Mouse (Mus musculus) liver, embryonic 12.5 days (tissue): ENCODE measurements around the gene Qtrt1. TPM values are rescaled to one million over a fixed set of nuclear protein-coding genes. Genes with fewer than 3 reads are reported as not detected.

Source experiments
- ATAC-seq: fragments of 200-750 bp; cut with Nextera tagmentation; 2 replicates; pipeline ENCODE4 v1.8.0; 2017; ENCODE audit warnings: moderate number of reproducible peaks, mild to moderate bottlenecking, moderate library complexity
- H3K27ac ChIP-seq: fragments of 300-500 bp; sonication (generic); 2 replicates; pipeline ENCODE4 v1.5.1; 2016; ENCODE audit warnings: mild to moderate bottlenecking
- H3K27me3 ChIP-seq: fragments of 300-500 bp; sonication (generic); replicated peaks from 2 replicates; pipeline ENCODE4 v1.6.1; 2016; ENCODE audit warnings: mild to moderate bottlenecking, moderate library complexity
- H3K36me3 ChIP-seq: fragments of 300-500 bp; sonication (generic); 2 replicates; pipeline ENCODE4 v1.6.1; 2016; ENCODE audit warnings: mild to moderate bottlenecking, moderate library complexity
- H3K4me1 ChIP-seq: fragments of 300-500 bp; sonication (generic); 2 replicates; pipeline ENCODE4 v1.6.1; 2016
- H3K4me2 ChIP-seq: fragments of 300-500 bp; sonication (generic); 2 replicates; pipeline ENCODE4 v1.6.1; 2016; ENCODE audit warnings: mild to moderate bottlenecking, moderate library complexity
- H3K4me3 ChIP-seq: fragments of 300-500 bp; sonication (generic); 2 replicates; pipeline ENCODE4 v1.5.1; 2016; ENCODE audit warnings: mild to moderate bottlenecking, moderate library complexity
- H3K9ac ChIP-seq: fragments of 300-500 bp; sonication (generic); 2 replicates; pipeline ENCODE4 v1.6.1; 2016; ENCODE audit warnings: mild to moderate bottlenecking, moderate library complexity
- H3K9me3 ChIP-seq: fragments of 300-500 bp; sonication (generic); replicated peaks from 2 replicates; pipeline ENCODE4 v1.6.1; 2016; ENCODE audit warnings: mild to moderate bottlenecking, moderate library complexity
- WGBS: fragments of 180-500 bp; shearing (Covaris S2); methylation state at CpG from one replicate; pipeline ENCODE4 v1.1.7; 2016; ENCODE audit not compliant: insufficient replicate concordance; 5-methylcytosine and 5-hydroxymethylcytosine counted together
- polyA plus RNA-seq: library from polyadenylated mRNA; unstranded; fragments of >200 nt; fragmentation: Nextera tagmentation; extraction: Ambion mirVana; gene quantifications from 2 replicates; pipeline ENCODE4 v1.2.1, GENCODE M21; 2016

Gene Qtrt1
- 31.2 and 32.7 TPM in 2 replicates for polyA plus RNA-seq

DNA sequence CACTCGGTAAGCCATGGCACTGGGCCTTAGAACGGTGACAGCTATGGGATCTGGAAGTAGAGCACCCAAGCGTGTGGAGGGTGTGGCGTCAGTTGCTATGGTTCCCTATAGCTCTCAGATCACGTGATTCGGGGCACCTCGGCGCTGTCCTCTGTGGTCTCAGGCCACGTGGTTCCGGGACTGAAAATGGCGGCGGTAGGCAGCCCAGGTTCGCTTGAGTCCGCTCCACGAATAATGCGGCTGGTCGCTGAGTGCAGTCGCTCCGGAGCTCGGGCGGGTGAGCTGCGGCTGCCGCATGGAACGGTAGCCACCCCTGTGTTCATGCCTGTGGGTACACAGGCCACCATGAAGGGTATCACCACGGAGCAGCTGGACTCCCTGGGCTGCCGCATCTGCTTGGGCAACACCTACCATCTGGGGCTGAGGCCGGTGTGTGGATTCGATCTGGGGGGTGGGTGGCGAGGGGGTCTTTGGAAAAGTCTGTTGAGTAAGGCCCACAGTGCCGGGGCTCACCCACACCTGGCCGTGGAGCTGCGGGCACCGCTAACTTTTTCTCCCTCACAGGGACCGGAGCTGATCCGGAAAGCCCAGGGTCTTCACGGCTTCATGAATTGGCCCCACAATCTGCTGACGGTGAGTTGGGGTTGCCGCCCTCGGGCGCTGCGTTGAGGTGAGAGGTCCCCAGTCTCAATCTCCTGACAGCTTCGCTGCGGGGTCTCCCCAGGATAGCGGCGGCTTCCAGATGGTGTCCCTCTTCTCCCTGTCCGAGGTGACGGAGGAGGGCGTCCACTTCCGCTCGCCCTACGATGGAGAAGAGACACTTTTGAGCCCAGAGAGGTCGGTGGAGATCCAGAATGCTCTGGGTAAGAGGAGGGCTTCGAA lies at the start of gene Qtrt1:
Qtrt1 (plus strand) TSS at position 169 of the 882 bp plus-strand sequence.
- ATAC-seq = peak; percentile 94
- WGBS = under 1% methylated on average over 53 of the region's 53 CpGs

DNA sequence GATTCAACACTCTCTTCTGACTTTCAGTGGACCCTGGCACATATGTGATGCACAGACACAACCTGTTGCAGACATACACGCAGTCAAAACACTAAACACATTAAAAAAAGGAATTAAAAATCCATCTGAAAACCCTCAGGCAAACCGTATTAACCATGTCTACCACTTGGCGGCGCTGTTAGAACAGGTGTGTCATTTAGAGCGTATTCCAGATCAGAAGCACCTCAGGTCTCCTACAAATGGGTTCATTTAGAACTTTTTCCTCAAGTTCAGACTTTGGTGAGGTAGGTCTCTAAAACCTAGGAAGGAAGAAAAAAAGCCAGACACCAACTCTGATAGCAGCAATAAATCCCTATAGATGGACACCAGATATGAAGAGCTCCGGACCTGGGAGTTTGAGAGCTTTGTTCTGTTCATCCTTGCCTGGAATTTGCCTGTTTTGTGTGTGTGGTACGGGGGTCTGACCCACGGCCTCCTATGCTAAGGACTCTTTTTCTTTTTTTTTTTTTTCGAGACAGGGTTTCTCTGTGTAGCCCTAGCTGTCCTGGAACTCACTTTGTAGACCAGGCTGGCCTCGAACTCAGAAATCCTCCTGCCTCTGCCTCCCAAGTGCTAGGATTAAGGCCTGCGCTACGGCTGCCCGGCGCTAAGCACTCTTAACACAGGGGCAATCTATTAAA lies 45.0 kb upstream of the Qtrt1 start:
- Histone ChIP-seq H3K4me3 (peak overlapping the region; percentile 72), H3K27ac (peak overlapping the region; percentile 92), H3K27me3 (peaks cover 13% of the 10 kb centered on the region; the same call in 1 of the 2 replicates), H3K36me3 (peaks cover 7% of the 10 kb centered on the region), H3K9me3 (no peaks in the 10 kb centered on the region), H3K4me1 (peaks cover 43% of the 10 kb centered on the region), H3K4me2 (peak overlapping the region; percentile 75), H3K9ac (peak overlapping the region; percentile 59)
- 24% methylated on average over 14 of the region's 14 CpGs for WGBS
- ATAC-seq = peak; percentile 16

More for the DNA sequence above, at the start of gene Qtrt1:
- Histone ChIP-seq H3K9me3 (no peaks in the 10 kb centered on the region), H3K27me3 (no peaks in the 10 kb centered on the region), H3K27ac (peak within 1 kb of the TSS; percentile 73), H3K9ac (peak within 1 kb of the TSS; percentile 81), H3K4me1 (peaks cover 35% of the 10 kb centered on the region), H3K4me3 (peak within 1 kb of the TSS; percentile 80), H3K4me2 (peak within 1 kb of the TSS; percentile 93), H3K36me3 (peaks cover 31% of the 10 kb centered on the region)

DNA sequence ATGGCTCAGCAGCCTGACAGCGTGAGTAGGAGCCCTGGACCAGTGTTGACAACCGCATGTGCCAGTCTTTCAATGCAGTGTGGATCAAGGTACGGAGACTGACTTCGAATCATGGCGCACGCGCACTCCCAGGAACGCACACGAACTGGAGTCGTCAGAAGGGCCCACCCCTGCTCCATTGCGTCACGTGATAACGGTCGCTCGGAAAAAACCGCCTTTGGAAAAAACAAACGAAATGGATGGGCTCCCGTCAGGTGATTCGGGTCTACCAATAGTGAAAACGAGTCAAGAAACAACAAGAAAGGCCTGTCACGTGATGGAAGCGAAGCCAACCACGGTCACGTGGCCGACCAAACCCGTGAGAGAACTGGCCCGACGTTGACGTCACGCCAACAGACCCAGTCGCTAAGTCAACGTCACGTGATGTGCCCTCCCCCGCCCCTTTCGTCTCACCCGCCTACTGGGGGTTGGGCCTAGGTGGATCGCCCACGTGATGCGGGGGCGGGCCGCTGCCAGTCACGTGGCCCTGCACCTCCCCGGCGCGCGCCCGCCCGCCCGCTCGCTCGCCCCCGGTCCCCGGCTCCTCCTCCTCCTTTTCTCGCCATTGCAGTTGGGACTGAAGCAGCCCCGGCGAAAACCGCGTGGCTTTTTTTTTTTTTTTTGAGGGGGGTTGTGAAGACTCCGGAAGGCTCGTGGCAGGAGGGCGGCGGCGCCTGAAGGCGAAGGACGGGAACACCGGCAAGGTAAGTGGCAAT lies 44.1 kb upstream of the Qtrt1 start, which contains the start of gene Ilf3:
Ilf3 (plus strand) TSS at position 515 of the 755 bp plus-strand sequence.
- Histone ChIP-seq H3K27ac (peak within 1 kb of the TSS; percentile 92), H3K4me1 (peaks cover 47% of the 10 kb centered on the region), H3K4me3 (peak within 1 kb of the TSS; percentile 72), H3K27me3 (peaks cover 7% of the 10 kb centered on the region; the same call in 1 of the 2 replicates), H3K4me2 (peak within 1 kb of the TSS; percentile 75), H3K9me3 (no peaks in the 10 kb centered on the region), H3K36me3 (peaks cover 15% of the 10 kb centered on the region), H3K9ac (peak within 1 kb of the TSS; percentile 76)
- ATAC-seq = peak; percentile 89
- 1% methylated on average over 61 of the region's 66 CpGs for WGBS

DNA sequence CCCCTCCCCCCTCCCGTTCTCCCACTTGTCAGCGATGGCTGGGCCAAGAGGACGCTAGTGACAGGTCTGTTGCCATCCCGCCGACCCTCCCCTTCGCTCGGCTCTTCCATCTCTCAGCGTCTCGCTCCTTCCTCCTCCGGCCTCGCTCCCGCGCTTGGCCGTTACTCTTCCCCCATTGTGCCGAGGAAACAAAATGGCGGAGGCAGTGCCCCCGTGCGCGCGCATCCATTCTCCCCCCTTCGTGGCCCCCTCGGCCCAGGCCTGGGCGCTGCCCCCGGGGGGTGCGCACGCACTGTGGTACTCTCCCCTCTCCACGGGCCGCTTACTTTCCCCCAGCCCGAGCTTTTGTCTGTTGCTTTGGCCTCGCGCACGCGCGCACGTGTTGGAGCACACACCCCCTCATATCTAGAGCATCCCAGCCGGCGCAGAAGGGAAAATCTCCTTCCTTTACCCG lies 43.5 kb upstream of the Qtrt1 start:
- Histone ChIP-seq H3K36me3 (peaks cover 22% of the 10 kb centered on the region), H3K4me3 (peak overlapping the region; percentile 72), H3K27me3 (0 out of 2 replicates have a peak, but pooled peaks cover under 1% of the 10 kb centered on the region), H3K4me1 (peaks cover 51% of the 10 kb centered on the region), H3K4me2 (peak overlapping the region; percentile 75), H3K27ac (peak overlapping the region; percentile 79), H3K9me3 (no peaks in the 10 kb centered on the region), H3K9ac (peak overlapping the region; percentile 76)
- WGBS = under 1% methylated on average over 38 of the region's 38 CpGs
- peak; percentile 33 for ATAC-seq

DNA sequence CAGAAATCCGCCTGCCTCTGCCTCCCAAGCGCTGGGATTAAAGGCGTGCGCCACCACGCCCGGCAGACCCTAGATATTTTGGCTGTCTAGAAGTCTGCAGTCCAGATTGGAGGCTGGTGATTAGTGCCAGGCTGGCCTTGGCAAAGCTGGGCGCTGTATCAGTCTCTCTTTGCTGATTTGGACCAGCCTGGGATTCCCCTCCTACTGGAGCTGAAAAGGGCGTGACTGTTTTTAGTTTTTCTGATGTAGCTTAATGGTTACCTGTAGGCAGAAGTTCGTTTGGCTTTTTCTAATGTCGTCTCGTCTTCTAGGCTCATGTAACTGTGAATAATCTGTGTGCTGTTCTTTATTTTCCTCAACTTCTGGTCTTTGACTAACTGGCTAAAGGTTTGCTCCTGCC lies 42.6 kb upstream of the Qtrt1 start:
- H3K27me3 ChIP-seq = no peaks in the 10 kb centered on the region
- H3K9ac ChIP-seq = peak overlapping the region; percentile 76
- peaks cover 51% of the 10 kb centered on the region for H3K4me1 ChIP-seq
- ATAC-seq = no peak
- H3K27ac ChIP-seq = no peak overlapping the region
- H3K4me2 ChIP-seq = peak overlapping the region; percentile 75
- 41% methylated on average over 11 of the region's 11 CpGs for WGBS
- peaks cover 27% of the 10 kb centered on the region for H3K36me3 ChIP-seq
- peak overlapping the region; percentile 72 for H3K4me3 ChIP-seq
- no peaks in the 10 kb centered on the region for H3K9me3 ChIP-seq

DNA sequence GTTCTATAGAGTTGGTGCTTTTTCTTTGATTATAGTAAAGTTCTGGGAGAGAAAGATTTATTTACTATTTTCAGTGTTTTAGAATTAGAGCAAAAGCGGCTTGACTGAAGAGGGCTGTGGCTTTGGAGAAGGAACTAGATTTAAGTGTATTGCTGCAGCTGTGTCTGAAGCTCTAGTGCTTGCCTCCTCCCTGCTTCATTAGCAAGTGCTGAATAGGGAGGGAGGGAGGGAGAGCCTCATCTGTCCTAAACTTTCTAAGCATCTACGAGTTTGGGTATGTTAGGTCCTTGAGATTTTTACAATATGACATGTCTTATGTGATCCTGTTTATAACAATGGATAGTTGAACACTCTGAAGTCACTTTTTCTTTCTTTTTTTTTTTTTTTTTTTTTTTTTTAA lies 40.8 kb upstream of the Qtrt1 start:
- no peaks in the 10 kb centered on the region for H3K27me3 ChIP-seq
- H3K4me1 ChIP-seq = peaks cover 49% of the 10 kb centered on the region
- no peak overlapping the region for H3K9ac ChIP-seq
- no peaks in the 10 kb centered on the region for H3K9me3 ChIP-seq
- peaks cover 29% of the 10 kb centered on the region for H3K36me3 ChIP-seq
- H3K27ac ChIP-seq = no peak overlapping the region
- 80% methylated on average over 2 of the region's 2 CpGs for WGBS
- no peak overlapping the region for H3K4me3 ChIP-seq
- no peak overlapping the region for H3K4me2 ChIP-seq
- ATAC-seq = no peak

DNA sequence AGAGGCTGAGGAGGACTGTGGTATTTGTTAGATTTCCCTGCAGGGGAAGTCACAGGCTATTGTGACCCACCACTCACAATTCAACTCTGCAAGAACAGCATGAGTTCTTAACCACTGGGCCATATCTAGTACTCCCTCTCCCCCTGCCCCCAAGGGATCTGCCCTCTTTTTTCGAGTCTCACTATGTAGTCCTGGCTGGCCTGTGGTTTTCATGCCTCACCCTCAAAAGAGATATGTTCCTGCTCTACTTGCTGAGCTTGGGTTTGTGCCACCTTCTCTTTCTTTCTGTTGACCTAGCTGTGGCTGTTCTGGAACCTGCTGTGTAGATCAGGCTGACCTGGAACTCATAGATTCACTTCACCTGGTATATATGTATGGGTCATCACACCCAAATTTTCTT lies 39.1 kb upstream of the Qtrt1 start:
- no peak for ATAC-seq
- Histone ChIP-seq H3K4me1 (peaks cover 46% of the 10 kb centered on the region), H3K27ac (no peak overlapping the region), H3K36me3 (peaks cover 29% of the 10 kb centered on the region), H3K9ac (no peak overlapping the region), H3K9me3 (no peaks in the 10 kb centered on the region), H3K4me2 (no peak overlapping the region), H3K4me3 (no peak overlapping the region), H3K27me3 (no peaks in the 10 kb centered on the region)
- WGBS = 13% methylated on average over 1 of the region's 1 CpGs

DNA sequence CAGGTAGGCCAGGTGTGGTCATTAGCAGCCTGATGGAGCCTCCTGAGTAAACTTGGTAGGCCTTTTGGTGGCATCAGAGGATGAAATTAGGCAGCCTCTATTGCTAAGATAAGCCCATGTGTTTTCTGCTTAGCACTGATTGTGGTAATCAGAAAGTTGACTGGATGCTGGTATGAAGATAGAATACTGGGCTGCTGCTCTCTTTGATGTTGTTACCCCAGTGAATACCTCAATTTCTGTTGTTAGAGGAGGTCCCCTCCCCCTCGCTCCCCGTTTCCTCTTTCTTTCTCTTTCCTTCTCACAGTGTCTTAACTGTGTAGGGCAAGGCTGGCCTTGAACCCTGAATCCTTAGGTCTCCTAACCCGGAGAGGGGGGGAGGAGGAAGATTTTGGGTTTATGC lies 32.4 kb upstream of the Qtrt1 start:
- Histone ChIP-seq H3K36me3 (peaks cover 42% of the 10 kb centered on the region), H3K27ac (0 out of 2 replicates have a peak overlapping the region, but pooled peaks have one; percentile 4), H3K9ac (peak overlapping the region; percentile 27; the same call in 1 of the 2 replicates), H3K4me1 (peaks cover 64% of the 10 kb centered on the region), H3K4me2 (peak overlapping the region; percentile 34), H3K4me3 (no peak overlapping the region), H3K27me3 (no peaks in the 10 kb centered on the region), H3K9me3 (no peaks in the 10 kb centered on the region)
- ATAC-seq = peak; percentile 76
- 39% methylated on average over 3 of the region's 3 CpGs for WGBS

DNA sequence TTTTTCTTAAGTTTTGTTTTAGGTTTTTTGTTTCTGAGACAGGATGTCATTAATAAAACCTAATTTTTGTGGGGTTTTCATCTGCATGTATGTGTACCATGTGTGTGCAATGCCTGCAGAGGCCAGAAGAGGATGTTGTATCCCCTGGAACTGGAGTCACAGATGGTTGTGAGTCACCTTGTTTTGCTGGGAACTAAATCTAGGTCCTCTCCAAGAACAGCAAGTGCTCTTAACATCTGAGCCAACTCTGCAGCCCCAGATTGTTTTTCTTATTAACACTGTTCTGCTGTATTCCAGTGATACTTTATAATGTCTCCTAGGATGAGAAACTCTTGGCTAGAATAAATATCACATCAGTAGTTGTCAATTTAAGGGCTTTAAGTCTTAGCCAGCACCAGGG lies 30.8 kb upstream of the Qtrt1 start:
- Histone ChIP-seq H3K4me1 (peaks cover 73% of the 10 kb centered on the region), H3K36me3 (peaks cover 43% of the 10 kb centered on the region), H3K4me2 (no peak overlapping the region), H3K4me3 (no peak overlapping the region), H3K27ac (no peak overlapping the region), H3K9me3 (no peaks in the 10 kb centered on the region), H3K9ac (no peak overlapping the region), H3K27me3 (no peaks in the 10 kb centered on the region)
- no peak for ATAC-seq

DNA sequence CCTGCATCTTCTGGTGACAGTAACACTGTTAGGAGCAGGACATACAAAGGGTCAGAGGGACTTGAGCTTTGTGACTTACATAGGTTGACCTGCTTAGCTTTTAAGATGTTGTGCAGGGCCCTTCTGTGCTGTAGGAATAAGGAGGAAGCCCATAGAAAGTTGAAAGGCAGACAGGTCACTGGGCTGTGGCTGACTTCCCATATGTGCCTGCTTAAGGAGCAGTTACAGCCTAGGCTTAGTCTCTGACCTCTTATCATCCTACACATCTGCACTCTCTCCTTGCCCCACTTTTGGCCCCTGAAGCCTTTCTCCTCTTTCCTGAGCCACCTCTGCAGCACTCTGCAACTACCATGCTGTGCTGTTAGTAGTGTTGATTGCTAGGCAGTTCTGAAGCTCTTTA lies 27.7 kb upstream of the Qtrt1 start:
- peak; percentile 42; the same call in 1 of the 2 replicates for ATAC-seq
- H3K36me3 ChIP-seq = peaks cover 61% of the 10 kb centered on the region
- H3K9me3 ChIP-seq = no peaks in the 10 kb centered on the region
- peak overlapping the region; percentile 37; the same call in 1 of the 2 replicates for H3K27ac ChIP-seq
- H3K4me2 ChIP-seq = no peak overlapping the region
- no peak overlapping the region for H3K9ac ChIP-seq
- no peak overlapping the region for H3K4me3 ChIP-seq
- H3K27me3 ChIP-seq = no peaks in the 10 kb centered on the region
- H3K4me1 ChIP-seq = peaks cover 58% of the 10 kb centered on the region

DNA sequence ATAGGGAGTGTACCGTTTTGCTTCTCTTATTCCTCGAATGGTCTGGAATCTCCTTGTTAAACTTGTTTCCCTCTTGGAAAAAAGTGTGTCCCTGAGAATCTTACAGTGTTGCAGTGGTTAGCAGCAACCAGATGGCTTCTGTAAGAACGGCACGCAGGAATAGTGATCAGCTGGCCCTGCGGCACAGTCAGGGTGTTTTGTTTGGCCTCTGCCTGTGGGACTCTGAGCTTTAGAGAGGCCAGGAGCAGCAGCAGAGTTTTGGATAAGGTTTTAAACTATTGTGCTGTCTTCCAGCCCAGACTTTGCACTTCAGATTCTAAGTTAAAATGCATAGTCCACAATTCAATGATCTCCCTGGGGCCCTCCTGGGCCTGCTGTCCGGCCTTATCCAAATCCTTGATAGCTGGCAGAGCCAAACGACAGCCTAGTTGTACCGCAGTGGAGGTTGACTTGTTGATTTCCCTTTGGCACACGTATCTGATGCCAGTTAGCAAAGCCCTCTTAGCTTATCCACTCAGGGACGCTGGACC lies 18.9 kb upstream of the Qtrt1 start:
- no peak for ATAC-seq
- no peak overlapping the region for H3K4me2 ChIP-seq
- WGBS = 84% methylated on average over 10 of the region's 10 CpGs
- H3K36me3 ChIP-seq = peaks cover 97% of the 10 kb centered on the region
- H3K27me3 ChIP-seq = no peaks in the 10 kb centered on the region
- no peak overlapping the region for H3K9ac ChIP-seq
- H3K27ac ChIP-seq = no peak overlapping the region
- no peak overlapping the region for H3K4me3 ChIP-seq
- no peaks in the 10 kb centered on the region for H3K9me3 ChIP-seq
- H3K4me1 ChIP-seq = no peaks in the 10 kb centered on the region
